Mouse (Mus musculus): Measurements from ENCODE around the gene Etfa.

DNA sequence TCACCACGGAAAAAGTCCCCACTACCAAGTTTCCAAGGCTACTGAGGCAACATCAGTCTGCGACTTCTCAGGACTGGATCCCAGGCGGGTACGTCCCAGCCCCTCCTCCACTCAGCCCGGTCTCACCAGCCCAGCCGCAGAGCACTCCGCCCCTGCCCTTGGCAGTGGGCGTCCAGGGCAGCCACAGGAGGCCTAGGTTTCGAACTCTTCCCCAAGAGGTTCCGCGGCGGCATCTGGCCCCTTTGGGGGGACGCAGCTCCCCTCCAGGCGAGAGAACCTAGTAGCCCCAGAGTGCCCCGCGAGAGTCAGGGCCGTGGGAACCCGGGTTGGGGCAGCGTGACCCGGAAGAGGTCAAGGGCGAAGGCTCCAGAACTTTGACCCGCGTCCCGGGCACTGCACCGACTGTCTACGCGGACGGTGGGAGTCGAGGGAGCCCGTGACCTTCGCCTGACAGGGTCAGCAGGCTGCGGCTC lies 486 bp downstream of the Etfa start:
- TF ChIP-seq CTCF (IDR thresholded peaks at IDR 0.05; ENCODE audit: insufficient read depth, low read depth, low read length) (no peak), POLR2A (IDR thresholded peaks at IDR 0.05; ENCODE audit: insufficient read depth, low read depth, low read length) (no peak)

Data from olfactory bulb, adult 2 months (tissue).